Mouse (Mus musculus) midbrain, embryonic 13.5 days (tissue): ENCODE data around the gene Pnliprp1. TPM values are rescaled to one million over a fixed set of nuclear protein-coding genes. Genes with fewer than 3 reads are reported as not detected.

Source experiments
- ATAC-seq: fragments of 200-750 bp; cut with Nextera tagmentation; 2 replicates; pipeline ENCODE4 v1.8.0; 2017; ENCODE audit warnings: mild to moderate bottlenecking, moderate TSS enrichment, moderate library complexity
- H3K27ac ChIP-seq: fragments of 300-500 bp; sonication (generic); 2 replicates; pipeline ENCODE4 v1.5.1; 2015; ENCODE audit warnings: inconsistent platforms, mild to moderate bottlenecking, moderate library complexity
- H3K27me3 ChIP-seq: fragments of 300-500 bp; sonication (generic); 2 replicates; pipeline ENCODE4 v1.6.1; 2015; ENCODE audit warnings: mild to moderate bottlenecking, inconsistent platforms
- H3K36me3 ChIP-seq: fragments of 300-500 bp; sonication (generic); 2 replicates; pipeline ENCODE4 v1.6.1; 2015; ENCODE audit warnings: mild to moderate bottlenecking, inconsistent platforms
- H3K4me1 ChIP-seq: fragments of 300-500 bp; sonication (generic); replicated peaks from 2 replicates; pipeline ENCODE4 v1.6.1; 2015; ENCODE audit warnings: inconsistent platforms
- H3K4me2 ChIP-seq: fragments of 300-500 bp; sonication (generic); replicated peaks from 2 replicates; pipeline ENCODE4 v1.6.1; 2015; ENCODE audit warnings: moderate library complexity, mild to moderate bottlenecking, inconsistent platforms
- H3K4me3 ChIP-seq: fragments of 300-500 bp; sonication (generic); replicated peaks from 2 replicates; pipeline ENCODE4 v1.5.1; 2015; ENCODE audit warnings: mild to moderate bottlenecking, inconsistent platforms
- H3K9ac ChIP-seq: fragments of 300-500 bp; sonication (generic); replicated peaks from 2 replicates; pipeline ENCODE4 v1.6.1; 2015; ENCODE audit warnings: mild to moderate bottlenecking, inconsistent platforms
- H3K9me3 ChIP-seq: fragments of 300-500 bp; sonication (generic); 2 replicates; pipeline ENCODE4 v1.6.1; 2016; ENCODE audit warnings: mild to moderate bottlenecking, inconsistent platforms
- WGBS: fragments of 180-500 bp; shearing (Covaris S2); methylation state at CpG from one replicate; pipeline ENCODE4 v1.1.7; 2015; 5-methylcytosine and 5-hydroxymethylcytosine counted together
- polyA plus RNA-seq: library from polyadenylated mRNA; unstranded; fragments of >200 nt; fragmentation: Nextera tagmentation; extraction: Ambion mirVana; gene quantifications from 2 replicates; pipeline ENCODE4 v1.2.1, GENCODE M21; 2015

Pnliprp1 gene
- polyA plus RNA-seq, 1 experiment from 2014 or later: 5.5 TPM

DNA sequence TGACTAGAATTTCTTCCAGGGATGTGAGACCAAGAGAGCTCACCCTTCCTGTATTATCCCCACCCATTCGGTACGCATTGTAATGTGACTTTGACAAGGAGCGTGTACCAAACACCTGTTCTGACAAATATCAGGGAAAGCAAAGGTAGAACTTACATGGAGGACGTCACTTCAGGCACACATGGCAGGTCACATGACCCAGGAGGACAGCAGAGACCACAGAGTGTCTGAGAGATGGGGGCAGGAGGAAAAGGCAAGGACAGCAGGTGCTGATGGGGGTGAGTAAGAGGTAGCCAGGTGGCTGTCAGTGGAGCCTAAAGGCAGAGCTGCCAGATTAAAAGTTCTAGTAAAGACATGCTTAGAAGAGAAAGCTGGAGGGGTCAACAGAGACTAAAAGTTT, 14.0 kb downstream of the Pnliprp1 start:
- WGBS: 90% methylated on average over 4 of the region's 4 CpGs

DNA sequence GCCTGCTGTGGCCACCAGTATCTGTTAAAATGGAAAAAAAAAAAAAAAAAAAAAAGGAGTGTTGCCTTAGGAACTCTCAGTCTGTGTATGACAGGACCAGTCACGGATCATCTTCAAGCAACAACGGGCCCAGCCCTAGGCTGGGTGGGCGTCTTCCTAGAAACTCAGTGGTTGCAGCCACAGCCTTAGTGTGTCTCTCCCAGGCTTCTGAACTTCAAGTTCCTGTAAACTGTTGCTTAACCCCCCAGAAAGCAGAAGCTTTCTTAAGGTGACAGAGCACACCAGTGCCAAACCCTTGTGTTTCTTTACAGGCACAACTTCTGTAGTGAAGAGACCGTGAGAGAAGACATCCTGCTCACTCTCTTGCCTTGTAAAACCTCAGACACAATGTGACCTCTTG, 15.0 kb downstream of the Pnliprp1 start:
- H3K4me1 ChIP-seq: no peaks in the 10 kb centered on the region
- H3K9me3 ChIP-seq: no peaks in the 10 kb centered on the region
- no peak for ATAC-seq
- H3K36me3 ChIP-seq: no peaks in the 10 kb centered on the region
- no peak overlapping the region for H3K4me2 ChIP-seq
- no peak overlapping the region for H3K9ac ChIP-seq
- WGBS: 86% methylated on average over 4 of the region's 4 CpGs
- H3K27ac ChIP-seq: no peak overlapping the region
- no peak overlapping the region for H3K4me3 ChIP-seq
- no peaks in the 10 kb centered on the region for H3K27me3 ChIP-seq

More for the DNA sequence above, 14.0 kb downstream of the Pnliprp1 start:
- Histone ChIP-seq H3K9me3 (no peaks in the 10 kb centered on the region), H3K4me1 (no peaks in the 10 kb centered on the region), H3K4me2 (no peak overlapping the region), H3K9ac (no peak overlapping the region), H3K4me3 (no peak overlapping the region), H3K27ac (no peak overlapping the region), H3K36me3 (no peaks in the 10 kb centered on the region), H3K27me3 (no peaks in the 10 kb centered on the region)
- no peak for ATAC-seq

DNA sequence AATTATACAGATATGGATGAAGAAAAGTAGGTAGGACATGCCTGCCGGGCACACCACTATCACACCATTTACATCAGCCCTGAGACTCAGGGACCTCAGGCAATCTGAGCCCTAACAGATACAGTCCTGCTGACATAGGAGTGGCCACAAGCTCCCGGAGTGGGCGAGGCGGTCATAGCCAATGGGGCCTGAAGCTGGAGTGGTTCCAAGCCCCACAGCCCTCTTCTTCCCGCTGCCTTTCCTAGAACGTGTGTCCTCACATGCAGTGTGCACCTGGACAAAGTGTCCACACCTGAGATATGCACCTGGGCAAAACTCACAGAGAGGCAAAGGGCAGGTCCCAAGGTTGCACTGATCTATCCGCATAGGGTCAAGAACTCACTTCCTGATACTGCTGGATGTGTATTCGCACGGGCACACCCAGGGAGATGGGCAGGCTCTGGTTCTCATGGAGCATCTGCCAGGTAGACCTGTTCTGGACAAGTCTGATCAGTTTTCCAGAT, 18.9 kb downstream of the Pnliprp1 start:
- Histone ChIP-seq H3K4me1 (no peaks in the 10 kb centered on the region), H3K36me3 (no peaks in the 10 kb centered on the region), H3K27me3 (no peaks in the 10 kb centered on the region), H3K4me3 (no peak overlapping the region), H3K4me2 (no peak overlapping the region), H3K9me3 (no peaks in the 10 kb centered on the region), H3K27ac (no peak overlapping the region), H3K9ac (no peak overlapping the region)
- WGBS: 91% methylated on average over 9 of the region's 9 CpGs
- ATAC-seq: no peak

DNA sequence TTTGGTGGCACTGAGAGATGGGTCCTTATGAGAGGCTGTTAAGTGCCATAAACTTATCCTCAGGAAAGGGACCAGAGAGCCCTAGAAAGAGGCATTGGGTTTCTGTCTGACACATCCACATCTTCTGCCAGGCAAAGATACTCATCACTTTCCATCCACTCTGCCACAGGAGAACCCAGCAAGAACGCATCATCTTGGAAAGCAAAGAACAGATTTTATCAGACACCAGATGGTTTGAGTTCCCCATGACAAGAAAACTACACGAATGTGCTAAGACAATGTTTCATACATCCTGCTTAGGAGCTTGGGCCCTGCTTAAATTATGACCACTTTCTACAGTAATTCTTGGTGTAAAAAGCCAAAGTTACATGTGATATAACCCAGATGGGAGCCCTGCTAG, 22.1 kb downstream of the Pnliprp1 start:
- ATAC-seq: no peak
- WGBS: 86% methylated on average over 2 of the region's 2 CpGs
- Histone ChIP-seq H3K4me3 (no peak overlapping the region), H3K27ac (no peak overlapping the region), H3K4me1 (no peaks in the 10 kb centered on the region), H3K9me3 (peaks cover 4% of the 10 kb centered on the region; the same call in 1 of the 2 replicates), H3K27me3 (no peaks in the 10 kb centered on the region), H3K36me3 (no peaks in the 10 kb centered on the region), H3K9ac (no peak overlapping the region), H3K4me2 (no peak overlapping the region)

DNA sequence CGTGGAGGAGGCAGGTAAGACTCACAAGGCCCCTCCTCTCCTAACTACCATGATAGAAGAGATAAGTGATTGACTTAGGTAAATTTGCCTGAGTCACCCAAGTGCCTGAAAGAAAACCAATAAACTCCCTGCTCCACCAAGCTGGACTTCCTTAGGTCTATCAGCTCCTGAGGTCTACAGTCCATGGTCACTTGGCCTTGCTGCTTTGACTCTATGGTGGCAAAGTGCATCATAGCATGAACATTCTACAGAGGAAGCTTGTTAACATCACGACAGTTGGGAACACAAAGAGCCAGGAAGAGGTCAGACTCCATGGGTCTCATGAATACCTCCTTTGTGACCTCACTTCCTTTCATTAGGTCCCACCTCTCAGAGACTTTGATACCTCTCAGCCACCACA, 22.8 kb downstream of the Pnliprp1 start:
- 76% methylated on average over 2 of the region's 2 CpGs for WGBS
- H3K36me3 ChIP-seq: no peaks in the 10 kb centered on the region
- no peaks in the 10 kb centered on the region for H3K27me3 ChIP-seq
- no peak overlapping the region for H3K9ac ChIP-seq
- H3K4me1 ChIP-seq: no peaks in the 10 kb centered on the region
- no peak overlapping the region for H3K4me2 ChIP-seq
- no peak overlapping the region for H3K4me3 ChIP-seq
- peaks cover 4% of the 10 kb centered on the region; the same call in 1 of the 2 replicates for H3K9me3 ChIP-seq
- no peak overlapping the region for H3K27ac ChIP-seq
- ATAC-seq: no peak

DNA sequence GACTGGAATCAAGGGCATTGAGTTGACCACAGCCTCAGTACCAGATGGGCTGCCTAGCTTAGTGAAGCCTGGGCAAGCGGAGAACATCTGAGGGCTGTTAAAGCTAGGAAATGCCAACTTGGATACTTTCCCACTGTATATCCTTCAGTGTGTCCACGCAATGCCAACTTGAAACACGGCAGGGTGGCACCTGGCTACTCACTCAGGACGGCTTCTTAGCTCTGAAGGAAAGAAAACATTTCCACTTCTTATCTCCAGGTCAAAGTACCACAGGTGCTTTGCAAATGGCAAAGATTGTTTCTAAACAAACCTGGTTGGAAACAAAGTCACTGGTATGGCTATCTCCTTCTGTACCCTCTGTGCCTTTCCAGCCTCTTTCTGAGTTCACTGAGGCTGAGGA, 30.2 kb downstream of the Pnliprp1 start:
- Histone ChIP-seq H3K4me2 (no peak overlapping the region), H3K27ac (no peak overlapping the region), H3K9ac (no peak overlapping the region), H3K36me3 (no peaks in the 10 kb centered on the region), H3K4me1 (peaks cover 3% of the 10 kb centered on the region; the same call in 1 of the 2 replicates), H3K4me3 (no peak overlapping the region), H3K9me3 (peaks cover 4% of the 10 kb centered on the region; the same call in 1 of the 2 replicates), H3K27me3 (no peaks in the 10 kb centered on the region)
- no peak for ATAC-seq
- WGBS: 94% methylated on average over 4 of the region's 4 CpGs

DNA sequence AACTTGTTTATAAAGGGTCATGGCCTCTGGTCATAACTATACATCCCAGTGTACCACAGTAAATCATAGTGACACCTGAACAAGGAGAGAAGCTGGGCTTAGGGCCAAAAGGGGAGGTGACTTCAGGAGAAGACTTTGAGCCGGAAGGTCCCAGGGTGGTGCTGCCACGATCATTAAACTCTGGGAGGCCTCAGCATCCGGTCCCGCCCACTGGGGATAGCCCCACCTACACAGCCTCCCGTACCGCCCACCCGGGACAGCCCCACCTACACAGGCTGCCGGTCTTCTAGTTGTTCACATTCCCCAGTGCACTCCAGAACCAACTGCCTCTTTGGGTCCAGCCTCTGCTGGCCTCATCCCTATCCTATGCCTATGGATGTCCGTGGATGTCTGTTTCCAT, 30.7 kb downstream of the Pnliprp1 start, which contains the start of gene Pnliprp2:
Pnliprp2 (plus strand) TSS at position 297 of the 400 bp plus-strand sequence.
- H3K4me1 ChIP-seq: peaks cover 3% of the 10 kb centered on the region; the same call in 1 of the 2 replicates

DNA sequence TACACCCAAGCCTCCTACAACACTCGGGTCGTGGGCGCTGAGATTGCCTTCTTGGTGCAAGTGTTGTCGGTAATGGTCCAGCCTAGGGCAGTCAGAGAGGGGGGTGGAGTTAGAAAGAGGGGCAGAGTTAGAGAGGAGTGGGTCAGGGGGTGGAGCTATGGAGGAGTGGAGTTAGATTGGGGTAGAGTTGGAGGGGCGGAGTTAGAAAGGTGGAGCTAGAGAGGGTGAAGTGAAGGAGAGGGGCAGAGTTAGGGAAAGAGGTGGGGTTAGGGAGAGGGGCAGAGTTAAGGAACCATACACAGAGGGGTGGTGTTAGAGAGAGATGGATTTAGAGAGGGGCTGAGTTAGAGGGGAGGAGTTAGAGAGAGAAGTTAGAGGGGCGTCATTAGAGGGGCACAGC, 33.6 kb downstream of the Pnliprp1 start:
- Histone ChIP-seq H3K27ac (no peak overlapping the region), H3K36me3 (no peaks in the 10 kb centered on the region), H3K27me3 (no peaks in the 10 kb centered on the region), H3K4me2 (no peak overlapping the region), H3K9me3 (no peaks in the 10 kb centered on the region), H3K4me1 (peaks cover 7% of the 10 kb centered on the region), H3K4me3 (no peak overlapping the region), H3K9ac (no peak overlapping the region)
- 27% methylated on average over 6 of the region's 6 CpGs for WGBS
- ATAC-seq: peak; percentile 55

More for the DNA sequence above, 30.7 kb downstream of the Pnliprp1 start, which contains the start of gene Pnliprp2:
- H3K27me3 ChIP-seq: no peaks in the 10 kb centered on the region
- H3K36me3 ChIP-seq: no peaks in the 10 kb centered on the region
- no peak within 1 kb of the TSS for H3K4me3 ChIP-seq
- H3K4me2 ChIP-seq: no peak within 1 kb of the TSS
- no peak for ATAC-seq
- H3K9ac ChIP-seq: no peak within 1 kb of the TSS
- H3K9me3 ChIP-seq: no peaks in the 10 kb centered on the region
- no peak within 1 kb of the TSS for H3K27ac ChIP-seq
- 65% methylated on average over 9 of the region's 9 CpGs for WGBS

DNA sequence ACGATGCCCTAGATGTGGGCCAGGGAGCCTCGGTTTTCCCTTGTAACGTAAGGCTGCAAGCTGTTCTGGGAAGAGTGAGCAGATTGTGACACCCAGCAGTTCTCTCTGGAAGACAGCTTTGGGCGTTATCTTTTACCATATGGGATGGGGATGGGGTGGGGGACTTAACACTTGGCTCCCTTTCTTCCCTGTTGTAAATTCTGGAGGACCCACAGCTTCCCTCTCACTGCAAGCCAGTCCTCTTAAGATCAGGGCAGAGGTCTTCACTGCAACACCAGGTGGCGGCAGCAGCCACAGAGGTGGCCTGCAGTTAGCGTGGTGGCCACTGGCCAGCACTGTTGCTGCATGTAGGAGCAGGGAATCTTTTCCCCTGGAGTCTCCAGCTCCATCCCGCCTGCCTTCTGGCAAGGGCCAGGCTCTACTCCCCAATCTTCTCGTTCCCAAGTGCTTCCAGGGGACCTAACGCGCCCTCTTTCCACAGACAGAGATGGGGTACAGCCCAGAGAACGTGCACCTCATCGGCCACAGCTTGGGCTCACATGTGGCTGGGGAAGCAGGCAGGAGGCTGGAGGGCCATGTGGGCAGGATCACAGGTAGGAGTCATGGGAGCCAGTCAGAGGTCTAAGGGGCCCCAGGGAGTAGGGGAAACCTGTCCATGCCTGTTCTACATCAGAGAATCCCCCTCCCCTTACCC, 34.3 kb downstream of the Pnliprp1 start:
- Histone ChIP-seq H3K4me1 (peaks cover 10% of the 10 kb centered on the region), H3K4me3 (no peak overlapping the region), H3K27me3 (peaks cover 5% of the 10 kb centered on the region; the same call in 1 of the 2 replicates), H3K27ac (no peak overlapping the region), H3K9me3 (no peaks in the 10 kb centered on the region), H3K9ac (no peak overlapping the region), H3K36me3 (no peaks in the 10 kb centered on the region), H3K4me2 (peak overlapping the region; percentile 17; the same call in 1 of the 2 replicates)
- WGBS: 11% methylated on average over 12 of the region's 12 CpGs
- peak; percentile 83 for ATAC-seq

DNA sequence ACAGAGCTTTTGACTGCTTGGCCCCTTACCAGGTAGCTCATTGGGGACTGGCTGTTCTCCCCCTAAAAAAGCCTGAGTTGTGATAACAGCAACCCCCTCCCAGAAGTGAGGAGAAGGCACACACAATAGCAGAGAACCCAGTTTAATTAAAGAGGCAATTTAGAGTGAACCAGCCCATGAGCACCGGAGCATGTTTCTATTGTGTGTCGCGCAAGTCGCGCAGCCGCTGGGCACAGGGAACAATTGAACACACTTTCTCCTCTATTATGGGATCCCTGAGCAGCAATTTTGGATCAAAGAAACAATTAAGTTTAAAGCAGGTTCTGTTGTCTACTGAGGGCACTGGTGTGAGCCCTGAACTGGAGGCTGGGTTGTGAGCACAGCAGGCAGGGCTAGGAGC, 38.6 kb downstream of the Pnliprp1 start:
- Histone ChIP-seq H3K9me3 (no peaks in the 10 kb centered on the region), H3K27me3 (peaks cover 5% of the 10 kb centered on the region; the same call in 1 of the 2 replicates), H3K4me3 (no peak overlapping the region), H3K27ac (no peak overlapping the region), H3K36me3 (no peaks in the 10 kb centered on the region), H3K4me1 (peaks cover 10% of the 10 kb centered on the region), H3K4me2 (no peak overlapping the region), H3K9ac (no peak overlapping the region)
- WGBS: 18% methylated on average over 6 of the region's 6 CpGs
- ATAC-seq: no peak

DNA sequence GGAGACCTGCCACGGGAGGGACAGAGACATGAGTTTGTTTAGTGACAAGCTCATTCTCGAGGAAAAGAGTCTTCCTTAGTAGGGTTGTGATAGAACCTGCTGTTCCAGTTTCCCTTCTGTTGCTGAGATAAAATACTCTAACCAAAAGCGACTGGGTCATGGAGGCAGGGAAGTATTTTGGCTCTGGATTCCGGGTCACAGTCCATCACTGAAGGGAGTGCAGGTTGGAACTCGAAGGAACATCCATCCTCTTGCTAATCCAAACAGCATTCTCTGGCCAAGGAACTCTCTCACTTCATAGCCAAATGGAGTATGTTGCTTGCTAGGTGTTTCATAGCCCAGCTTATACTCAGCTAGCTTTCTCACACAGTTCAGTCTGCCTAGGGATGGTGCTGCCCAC, 47.8 kb downstream of the Pnliprp1 start:
- no peak for ATAC-seq
- Histone ChIP-seq H3K27ac (no peak overlapping the region), H3K36me3 (no peaks in the 10 kb centered on the region), H3K27me3 (no peaks in the 10 kb centered on the region), H3K4me3 (no peak overlapping the region), H3K4me1 (peaks cover 2% of the 10 kb centered on the region), H3K4me2 (no peak overlapping the region), H3K9me3 (no peaks in the 10 kb centered on the region), H3K9ac (no peak overlapping the region)
- 83% methylated on average over 5 of the region's 5 CpGs for WGBS

DNA sequence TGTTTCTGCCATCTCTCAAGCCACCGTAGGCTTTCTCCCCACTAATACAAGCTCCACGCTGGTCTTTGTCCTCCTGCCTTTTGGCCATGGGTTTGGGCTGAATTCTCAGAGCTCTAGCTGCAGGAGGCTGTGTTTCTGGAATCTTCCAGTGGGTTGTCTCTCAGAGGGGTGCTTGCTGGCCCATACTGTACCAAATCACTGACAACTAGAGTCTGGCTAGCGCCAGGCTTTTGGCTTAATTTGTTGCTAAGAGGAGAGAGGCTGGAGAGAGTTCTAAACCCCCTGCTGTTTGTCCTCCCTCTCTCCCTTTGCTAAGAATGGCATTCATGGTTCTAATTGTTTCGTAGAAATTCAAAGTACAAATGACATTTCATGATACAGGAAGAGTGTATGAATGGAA, 52.9 kb downstream of the Pnliprp1 start:
- Histone ChIP-seq H3K9me3 (no peaks in the 10 kb centered on the region), H3K4me3 (no peak overlapping the region), H3K9ac (no peak overlapping the region), H3K4me2 (no peak overlapping the region), H3K27ac (no peak overlapping the region), H3K4me1 (peaks cover 21% of the 10 kb centered on the region), H3K36me3 (no peaks in the 10 kb centered on the region), H3K27me3 (no peaks in the 10 kb centered on the region)
- 24% methylated on average over 4 of the region's 4 CpGs for WGBS
- ATAC-seq: no peak
